Mouse (Mus musculus) CH12.LX (cell line): ENCODE measurements around the gene Hagh. TPM values are rescaled to one million over a fixed set of nuclear protein-coding genes. Genes with fewer than 3 reads are reported as not detected.

Experiments
- DNase-seq: peaks from one replicate; pipeline ENCODE4 v3.0.0-alpha.2; 2013; ENCODE audit errors: extremely low read depth
- H3K27ac ChIP-seq: 2 replicates; pipeline ENCODE4 v1.5.1; 2012; ENCODE audit warnings: low read depth, mild to moderate bottlenecking, control low read depth, moderate library complexity; ENCODE audit not compliant: insufficient read depth
- H3K27me3 ChIP-seq: replicated peaks from 2 replicates; pipeline ENCODE3; 2012; ENCODE audit warnings: inconsistent platforms
- H3K36me3 ChIP-seq, 2 experiments: replicated peaks in 1 of 2; 2 replicates each; pipeline versions ENCODE3 to v1.6.1; 2012; ENCODE audit warnings: inconsistent platforms in 1 of 2, low read length in 1 of 2, mild to moderate bottlenecking in 1 of 2, mixed read lengths in 1 of 2, moderate library complexity in 1 of 2; ENCODE audit not compliant: control insufficient read depth in 1 of 2, insufficient read depth in 1 of 2
- H3K4me1 ChIP-seq, 2 experiments: 2 replicates each; pipeline ENCODE4 v1.6.1; 2012; ENCODE audit warnings: inconsistent platforms in 1 of 2, moderate library complexity in 1 of 2; ENCODE audit not compliant: insufficient read depth in 2 of 2, control insufficient read depth in 1 of 2
- H3K4me2 ChIP-seq: 2 replicates; pipeline ENCODE4 v1.6.1; 2012; ENCODE audit warnings: low read depth, mild to moderate bottlenecking, control low read depth; ENCODE audit not compliant: poor library complexity, insufficient read depth, severe bottlenecking
- H3K4me3 ChIP-seq, 3 experiments: fragments of 150-350 bp in 1 of 3; sonication (generic) in 1 of 3; replicated peaks in 1 of 3; 2 replicates each; pipeline versions ENCODE3 to v1.5.1; 2011 to 2012; ENCODE audit warnings: low read depth in 2 of 3, low read length in 2 of 3, mild to moderate bottlenecking in 2 of 3, moderate library complexity in 2 of 3, control low read depth in 1 of 3, improper control_type of control experiment in 1 of 3, inconsistent platforms in 1 of 3, mixed read lengths in 1 of 3; ENCODE audit not compliant: poor library complexity in 1 of 3
- H3K79me2 ChIP-seq: replicated peaks from 2 replicates; pipeline ENCODE4 v1.6.1; 2012; ENCODE audit warnings: mild to moderate bottlenecking, moderate library complexity; ENCODE audit not compliant: control insufficient read depth, poor library complexity, insufficient read depth, severe bottlenecking; ENCODE audit errors: extremely low read depth
- H3K9ac ChIP-seq: 2 replicates; pipeline ENCODE4 v1.6.1; 2012; ENCODE audit warnings: low read depth, mild to moderate bottlenecking, control low read depth, moderate library complexity; ENCODE audit not compliant: insufficient read depth
- H3K9me3 ChIP-seq: replicated peaks from 2 replicates; pipeline ENCODE3; 2012; ENCODE audit warnings: low read length, inconsistent platforms, mixed read lengths
- CTCF ChIP-seq, 2 experiments: IDR thresholded peaks in 1 of 2; conservative IDR thresholded peaks in 1 of 2; 2 replicates each; pipeline ENCODE4 v1.5.1; 2011 to 2012; ENCODE audit warnings: low read depth in 2 of 2, low read length in 2 of 2, improper control_type of control experiment in 1 of 2, inconsistent platforms in 1 of 2, mild to moderate bottlenecking in 1 of 2, moderate library complexity in 1 of 2
- EP300 ChIP-seq: IDR thresholded peaks from 2 replicates; pipeline ENCODE4 v1.6.1; 2011; ENCODE audit warnings: low read length, improper control_type of control experiment
- GABPA ChIP-seq: IDR thresholded peaks from 2 replicates; pipeline ENCODE4 v1.6.1; 2012; ENCODE audit warnings: low read depth, low read length, improper control_type of control experiment, inconsistent platforms; ENCODE audit not compliant: insufficient replicate concordance
- HCFC1 ChIP-seq: IDR thresholded peaks from 2 replicates; pipeline ENCODE4 v1.6.1; 2012; ENCODE audit warnings: low read depth, mild to moderate bottlenecking, inconsistent platforms, low read length, improper control_type of control experiment
- IRF4 ChIP-seq: IDR thresholded peaks from 2 replicates; pipeline ENCODE4 v1.6.1; 2014; ENCODE audit warnings: low read depth, mild to moderate bottlenecking, inconsistent platforms, low read length, improper control_type of control experiment
- JUN ChIP-seq: IDR thresholded peaks from 2 replicates; pipeline ENCODE4 v1.6.1; 2011; ENCODE audit warnings: low read depth, mild to moderate bottlenecking, low read length, improper control_type of control experiment, moderate library complexity; ENCODE audit not compliant: insufficient read depth
- KAT2A ChIP-seq: IDR thresholded peaks from 2 replicates; pipeline ENCODE4 v1.6.1; 2012; ENCODE audit warnings: low read length, improper control_type of control experiment, inconsistent platforms; ENCODE audit not compliant: insufficient replicate concordance
- MAFK ChIP-seq: IDR thresholded peaks from 2 replicates; pipeline ENCODE4 v1.6.1; 2011; ENCODE audit warnings: low read length, improper control_type of control experiment; ENCODE audit not compliant: insufficient replicate concordance
- MAX ChIP-seq: IDR thresholded peaks from 2 replicates; pipeline ENCODE4 v1.6.1; 2011; ENCODE audit warnings: low read length, improper control_type of control experiment
- MXI1 ChIP-seq: IDR thresholded peaks from 2 replicates; pipeline ENCODE4 v1.6.1; 2011; ENCODE audit warnings: mild to moderate bottlenecking, low read depth, low read length, improper control_type of control experiment
- MYC ChIP-seq: IDR thresholded peaks from 2 replicates; pipeline ENCODE4 v1.6.1; 2011; ENCODE audit warnings: low read depth, mild to moderate bottlenecking, improper control_type of control experiment, low read length
- NELFE ChIP-seq: IDR thresholded peaks from 2 replicates; pipeline ENCODE4 v1.6.1; 2011; ENCODE audit warnings: low read depth, low read length, improper control_type of control experiment
- POLR2AphosphoS2 ChIP-seq: IDR thresholded peaks from 2 replicates; pipeline ENCODE4 v1.6.1; 2011; ENCODE audit warnings: low read depth, low read length, improper control_type of control experiment
- RAD21 ChIP-seq: IDR thresholded peaks from 2 replicates; pipeline ENCODE4 v1.6.1; 2011; ENCODE audit warnings: low read depth, mild to moderate bottlenecking, low read length, improper control_type of control experiment, moderate library complexity
- RCOR1 ChIP-seq: conservative IDR thresholded peaks from 2 replicates; pipeline ENCODE4 v1.6.1; 2012; ENCODE audit warnings: low read depth, mild to moderate bottlenecking, inconsistent platforms, low read length, improper control_type of control experiment
- SIN3A ChIP-seq: IDR thresholded peaks from 2 replicates; pipeline ENCODE4 v1.6.1; 2012; ENCODE audit warnings: low read length, improper control_type of control experiment, inconsistent platforms
- SMC3 ChIP-seq: IDR thresholded peaks from 2 replicates; pipeline ENCODE4 v1.6.1; 2011; ENCODE audit warnings: low read depth, low read length, improper control_type of control experiment
- TBP ChIP-seq: conservative IDR thresholded peaks from 2 replicates; pipeline ENCODE4 v1.6.1; 2011; ENCODE audit warnings: low read depth, low read length, improper control_type of control experiment
- ZMIZ1 ChIP-seq: IDR thresholded peaks from 2 replicates; pipeline ENCODE4 v1.6.1; 2012; ENCODE audit warnings: low read depth, mild to moderate bottlenecking, inconsistent platforms, low read length, improper control_type of control experiment
- dilution Hi-C: fragments of 300-500 bp; cut with MboI; formaldehyde crosslinking; loops from 2 replicates; pipeline ENCODE4 v1.14.3; 2020; ENCODE audit warnings: low sequenced_read_pairs; ENCODE audit not compliant: extremely low pct_unique_long_range_greater_than_20kb, extremely low pct_ligation_motif_present
- in situ Hi-C: fragments of 300-500 bp; cut with MboI; formaldehyde crosslinking; loops from 3 replicates; pipeline ENCODE4 v1.14.3; 2019; ENCODE audit warnings: low sequenced_read_pairs, low pct_ligation_motif_present, low pct_unique_long_range_greater_than_20kb, mixed read lengths
- polyA plus RNA-seq: library from polyadenylated mRNA; unstranded; fragments of >175 nt; gene quantifications from 2 replicates; pipeline ENCODE4 v1.2.1, GENCODE M21; 2012; ENCODE audit warnings: low read depth; ENCODE audit not compliant: insufficient read length
- total RNA-seq, 2 experiments: library from RNA; depleted of rRNA; stranded (reverse); fragments of 300-350 nt in 1 of 2; fragments of >200 nt in 1 of 2; gene quantifications; 2 replicates each; pipeline ENCODE4 v1.2.3; 2012 to 2014

Gene Hagh
- total and polyA plus RNA-seq, 3 experiments = 18.9 to 31.0 (median 27.3) TPM

DNA sequence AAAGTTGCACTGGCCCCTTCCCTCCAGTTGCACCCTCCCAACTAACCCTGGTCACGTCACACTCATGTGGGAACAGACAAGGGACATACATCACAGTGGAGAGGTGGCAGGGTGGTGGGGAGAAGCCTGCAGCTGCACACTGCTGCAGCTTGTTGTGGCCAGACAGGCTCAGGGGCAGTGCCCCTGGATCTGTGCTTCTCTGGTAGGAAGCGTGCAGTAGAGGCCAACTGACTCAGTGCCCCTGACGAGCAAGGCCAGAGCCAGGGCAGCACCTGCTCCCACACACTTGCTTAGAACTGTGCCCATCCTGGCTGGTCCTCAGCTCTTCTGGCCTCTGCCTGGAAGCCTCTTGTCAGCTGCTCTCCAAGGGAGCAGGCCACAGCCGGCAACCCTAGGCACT lies 57.7 kb downstream of the Hagh start:
- no peak overlapping the region for H3K9ac ChIP-seq
- dilution Hi-C loops = no loop called here

DNA sequence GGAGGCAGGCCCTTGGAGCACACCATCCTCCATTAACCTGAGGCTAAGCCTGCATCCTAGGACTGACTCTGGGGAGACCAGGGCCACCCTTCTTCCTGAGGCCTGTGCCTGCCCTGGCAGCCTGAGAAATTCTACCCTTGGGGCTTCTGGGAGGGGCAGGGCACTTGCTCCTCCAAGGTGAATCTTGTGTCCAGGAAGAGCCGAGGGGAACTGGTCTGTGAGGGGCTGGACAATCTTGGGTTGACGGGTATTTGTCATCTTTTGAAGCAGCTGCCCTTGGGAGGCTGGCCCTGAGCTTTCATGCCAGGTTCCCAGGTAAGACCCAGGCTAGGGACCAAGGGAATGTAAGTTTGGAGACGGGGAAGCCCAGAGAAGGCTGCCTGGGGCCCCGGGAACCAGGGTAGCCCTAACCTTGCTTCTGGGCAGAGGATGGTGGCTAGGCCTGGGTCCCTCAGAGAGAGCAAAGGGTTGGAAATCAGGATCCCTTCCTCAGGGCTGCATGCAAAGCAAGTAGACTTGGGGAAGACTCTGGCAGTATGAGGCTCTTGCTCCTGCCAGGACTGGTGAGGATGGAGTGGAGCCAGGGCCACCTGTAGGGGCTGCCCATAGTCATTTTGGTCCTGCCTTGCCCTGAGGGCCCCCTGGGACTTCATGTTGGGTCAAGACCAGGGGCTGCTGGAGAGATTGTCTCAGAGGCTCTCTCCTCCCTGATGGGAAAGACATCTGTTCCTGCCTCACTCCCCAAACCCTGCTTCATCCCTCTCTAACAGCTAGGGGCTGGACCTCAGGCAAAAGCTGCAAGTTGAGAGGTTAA lies 58.3 kb downstream of the Hagh start:
- peaks cover 12 to 36% of the 10 kb centered on the region in 2 experiments for H3K4me1 ChIP-seq
- no peaks in the 10 kb centered on the region for H3K27me3 ChIP-seq
- in situ Hi-C loops (no loop called here), dilution Hi-C loops (no loop called here)
- no peak overlapping the region for H3K4me2 ChIP-seq
- peaks cover 68 to 76% of the 10 kb centered on the region in 2 experiments for H3K36me3 ChIP-seq
- no peak for TF ChIP-seq RAD21
- TF ChIP-seq GABPA = no peak
- no peak overlapping the region for H3K4me3 ChIP-seq
- DNase-seq = no peak
- no peak overlapping the region for H3K9ac ChIP-seq
- H3K79me2 ChIP-seq = peaks cover 15% of the 10 kb centered on the region
- H3K9me3 ChIP-seq = no peaks in the 10 kb centered on the region
- no peak overlapping the region for H3K27ac ChIP-seq

More for the DNA sequence above, 57.7 kb downstream of the Hagh start:
- in situ Hi-C loops = no loop called here
- peaks cover 68 to 76% of the 10 kb centered on the region in 2 experiments for H3K36me3 ChIP-seq
- no peaks in the 10 kb centered on the region for H3K9me3 ChIP-seq
- no peak overlapping the region for H3K4me2 ChIP-seq
- H3K4me1 ChIP-seq = peaks cover 12 to 42% of the 10 kb centered on the region in 2 experiments
- H3K27ac ChIP-seq = no peak overlapping the region
- TF ChIP-seq MAFK = no peak
- TF ChIP-seq MYC = no peak
- TF ChIP-seq, all 38 proteins: peak for 0
- Histone ChIP-seq H3K4me3 (peak overlapping the region in 1 of 3 experiments; percentile 17), H3K27me3 (no peaks in the 10 kb centered on the region), H3K79me2 (peaks cover 15% of the 10 kb centered on the region)
- no peak for DNase-seq

DNA sequence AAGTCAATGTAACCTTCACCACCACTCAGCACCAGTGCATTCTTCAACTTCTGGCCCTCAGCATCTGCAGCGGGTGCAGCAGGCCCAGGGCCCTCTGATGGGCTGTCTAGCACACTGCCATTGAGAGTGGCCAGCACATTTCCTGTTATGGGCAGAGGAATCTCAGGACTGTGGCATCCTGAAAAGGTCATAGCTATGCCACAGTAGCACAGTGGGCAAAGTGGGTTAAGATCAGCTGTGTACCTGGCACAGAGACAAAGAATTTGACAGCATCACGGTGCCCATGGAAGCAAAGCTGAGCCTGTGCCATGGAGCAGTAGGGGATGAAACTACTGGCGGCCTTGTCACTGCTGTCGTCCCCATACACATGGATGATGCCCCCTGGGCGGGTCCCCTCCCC lies 59.2 kb downstream of the Hagh start:
- no peak overlapping the region for H3K4me2 ChIP-seq
- no peak for TF ChIP-seq IRF4
- no peak for TF ChIP-seq MXI1
- TF ChIP-seq MAX = no peak
- no peak for TF ChIP-seq KAT2A
- no peak for TF ChIP-seq MAFK
- no peak for TF ChIP-seq SIN3A
- TF ChIP-seq JUN = no peak
- no peak for TF ChIP-seq HCFC1
- no peak for TF ChIP-seq MYC
- no peak for TF ChIP-seq EP300
- no peak for TF ChIP-seq SMC3
- no peak for TF ChIP-seq CTCF (conservative IDR thresholded peaks at IDR 0.05 in 1 of 2, IDR thresholded peaks at IDR 0.05 in 1 of 2; ENCODE audit: low read depth in 2 of 2, low read length in 2 of 2)
- no peak for TF ChIP-seq NELFE
- no peak for TF ChIP-seq RCOR1
- TF ChIP-seq TBP = no peak
- TF ChIP-seq POLR2AphosphoS2 = no peak
- TF ChIP-seq ZMIZ1 = no peak
- TF ChIP-seq, all 38 proteins: peak for 0
- no peak overlapping the region for H3K4me3 ChIP-seq
- H3K9me3 ChIP-seq = no peaks in the 10 kb centered on the region
- no peaks in the 10 kb centered on the region for H3K27me3 ChIP-seq
- DNase-seq = no peak
- peaks cover 12 to 27% of the 10 kb centered on the region in 2 experiments for H3K4me1 ChIP-seq
- H3K36me3 ChIP-seq = peaks cover 73 to 80% of the 10 kb centered on the region in 2 experiments
- H3K79me2 ChIP-seq = peaks cover 10% of the 10 kb centered on the region
- no peak overlapping the region for H3K9ac ChIP-seq
- dilution Hi-C loops = no loop called here
- in situ Hi-C loops = no loop called here
- no peak overlapping the region for H3K27ac ChIP-seq
